Mouse (Mus musculus): Measurements from ENCODE around the gene Nt5dc1.

DNA sequence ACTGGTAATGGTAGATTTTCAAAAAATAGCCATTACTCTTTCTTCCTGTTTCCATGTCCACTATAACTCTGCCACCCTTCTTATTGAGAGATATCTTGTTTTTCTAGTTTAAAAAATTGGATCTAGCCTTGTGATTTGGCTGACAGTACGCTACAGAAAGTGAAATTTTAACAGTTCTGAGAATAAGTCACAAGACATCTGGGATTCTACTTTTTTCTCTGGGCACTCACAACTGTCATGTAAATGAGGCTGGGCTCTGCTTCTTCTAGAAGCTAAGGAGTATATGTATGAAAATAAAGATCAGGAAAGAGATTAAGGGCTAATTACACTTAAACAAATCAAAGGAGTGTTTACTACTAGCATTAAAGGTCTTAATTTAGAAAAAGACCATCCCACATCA is 31.1 kb upstream of the Nt5dc1 start:
- TF ChIP-seq CTCF (conservative IDR thresholded peaks at IDR 0.05; ENCODE audit: low read length) (no peak), NANOG (IDR thresholded peaks at IDR 0.05; ENCODE audit: borderline replicate concordance, low read length) (no peak), POU5F1 (IDR thresholded peaks at IDR 0.05; ENCODE audit: borderline replicate concordance, low read length) (no peak)
